Mouse (Mus musculus) lung, embryonic 16.5 days (tissue): ENCODE results near the gene Rasal1. TPM values are rescaled to one million over a fixed set of nuclear protein-coding genes. Genes with fewer than 3 reads are reported as not detected.

Experiments
- ATAC-seq: fragments of 200-750 bp; cut with Nextera tagmentation; 2 replicates; pipeline ENCODE4 v1.8.0; 2017; ENCODE audit warnings: low read depth, mild to moderate bottlenecking, moderate library complexity
- H3K27ac ChIP-seq: fragments of 300-500 bp; sonication (generic); 2 replicates; pipeline ENCODE4 v1.5.1; 2014; ENCODE audit warnings: mild to moderate bottlenecking, control low read depth, low read length
- H3K27me3 ChIP-seq: fragments of 300-500 bp; sonication (generic); 2 replicates; pipeline ENCODE4 v1.6.1; 2014; ENCODE audit warnings: low read depth, low read length, mixed read lengths; ENCODE audit not compliant: control insufficient read depth, insufficient read depth
- H3K36me3 ChIP-seq: fragments of 300-500 bp; sonication (generic); 2 replicates; pipeline ENCODE4 v1.6.1; 2014; ENCODE audit warnings: low read length; ENCODE audit not compliant: control insufficient read depth, insufficient read depth
- H3K4me1 ChIP-seq: fragments of 300-500 bp; sonication (generic); replicated peaks from 2 replicates; pipeline ENCODE4 v1.6.1; 2014; ENCODE audit warnings: low read length, mixed read lengths; ENCODE audit not compliant: control insufficient read depth, insufficient read depth
- H3K4me2 ChIP-seq: fragments of 300-500 bp; sonication (generic); 2 replicates; pipeline ENCODE4 v1.6.1; 2014; ENCODE audit warnings: low read depth, low read length, control low read depth
- H3K4me3 ChIP-seq: fragments of 300-500 bp; sonication (generic); 2 replicates; pipeline ENCODE4 v1.5.1; 2014; ENCODE audit warnings: mild to moderate bottlenecking, low read length, control low read depth
- H3K9ac ChIP-seq: fragments of 300-500 bp; sonication (generic); 2 replicates; pipeline ENCODE4 v1.6.1; 2014; ENCODE audit warnings: low read length, control low read depth
- H3K9me3 ChIP-seq: fragments of 300-500 bp; sonication (generic); 2 replicates; pipeline ENCODE4 v1.6.1; 2016; ENCODE audit warnings: low read length; ENCODE audit not compliant: control insufficient read depth
- WGBS: fragments of 180-500 bp; shearing (Covaris S2); extraction: QIAGEN DNeasy Blood & Tissue Kit; methylation state at CpG from one replicate; pipeline ENCODE4 v1.1.7; 2014; 5-methylcytosine and 5-hydroxymethylcytosine counted together
- polyA plus RNA-seq: library from polyadenylated mRNA; unstranded; fragments of >200 nt; fragmentation: Nextera tagmentation; extraction: Ambion mirVana; gene quantifications from 2 replicates; pipeline ENCODE4 v1.2.1, GENCODE M21; 2015

The Rasal1 gene
- polyA plus RNA-seq, 1 experiment from 2014 or later: 0.44 TPM

- WGBS: 64% methylated on average over 4 of the region's 4 CpGs
- H3K4me1 ChIP-seq: peaks cover 9% of the 10 kb centered on the region
Observed at GRCm38 (mm10) chr5:120647361-120647760, 1.3 kb upstream of the Rasal1 start.

GRCm38 (mm10) chr5:120647814-120648491 is 659 bp upstream of the Rasal1 start:
- Histone ChIP-seq H3K4me2 (peak overlapping the region; percentile 54; the same call in 1 of the 2 replicates), H3K4me3 (no peak overlapping the region), H3K27me3 (peaks cover 32% of the 10 kb centered on the region), H3K4me1 (peaks cover 9% of the 10 kb centered on the region), H3K9ac (no peak overlapping the region), H3K9me3 (no peaks in the 10 kb centered on the region), H3K36me3 (no peaks in the 10 kb centered on the region), H3K27ac (no peak overlapping the region)
- ATAC-seq: no peak
- WGBS: 29% methylated on average over 12 of the region's 12 CpGs

More at GRCm38 (mm10) chr5:120647361-120647760, 1.3 kb upstream of the Rasal1 start:
- Histone ChIP-seq H3K4me3 (no peak overlapping the region), H3K27ac (no peak overlapping the region), H3K9ac (no peak overlapping the region), H3K36me3 (no peaks in the 10 kb centered on the region), H3K27me3 (peaks cover 32% of the 10 kb centered on the region), H3K9me3 (no peaks in the 10 kb centered on the region), H3K4me2 (no peak overlapping the region)
- no peak for ATAC-seq

GRCm38 (mm10) chr5:120649374-120649933 is 842 bp downstream of the Rasal1 start:
- WGBS: 6% methylated on average over 19 of the region's 21 CpGs
- Histone ChIP-seq H3K27me3 (peaks cover 32% of the 10 kb centered on the region), H3K4me3 (peak overlapping the region; percentile 37), H3K4me2 (peak overlapping the region; percentile 54), H3K27ac (no peak overlapping the region), H3K4me1 (peaks cover 9% of the 10 kb centered on the region), H3K9ac (no peak overlapping the region), H3K36me3 (no peaks in the 10 kb centered on the region), H3K9me3 (no peaks in the 10 kb centered on the region)
- no peak; the same call in 1 of the 2 replicates for ATAC-seq

- no peak for ATAC-seq
- Histone ChIP-seq H3K9me3 (no peaks in the 10 kb centered on the region), H3K36me3 (no peaks in the 10 kb centered on the region), H3K27ac (no peak overlapping the region), H3K4me2 (no peak overlapping the region), H3K9ac (no peak overlapping the region), H3K4me3 (no peak overlapping the region), H3K4me1 (peaks cover 9% of the 10 kb centered on the region), H3K27me3 (peaks cover 32% of the 10 kb centered on the region)
- 20% methylated on average over 13 of the region's 13 CpGs for WGBS
Observed at GRCm38 (mm10) chr5:120649938-120650337, 1.3 kb downstream of the Rasal1 start.

GRCm38 (mm10) chr5:120651230-120651629 is 2.6 kb downstream of the Rasal1 start:
- H3K27me3 ChIP-seq: peaks cover 32% of the 10 kb centered on the region
- H3K4me3 ChIP-seq: no peak overlapping the region
- no peak for ATAC-seq
- no peak overlapping the region for H3K27ac ChIP-seq
- no peak overlapping the region for H3K9ac ChIP-seq
- no peak overlapping the region for H3K4me2 ChIP-seq
- no peaks in the 10 kb centered on the region for H3K36me3 ChIP-seq
- no peaks in the 10 kb centered on the region for H3K9me3 ChIP-seq
- WGBS: 17% methylated on average over 5 of the region's 5 CpGs
- peaks cover 9% of the 10 kb centered on the region for H3K4me1 ChIP-seq

GRCm38 (mm10) chr5:120652915-120653701 is 4.5 kb downstream of the Rasal1 start:
- peaks cover 9% of the 10 kb centered on the region for H3K4me1 ChIP-seq
- H3K4me2 ChIP-seq: no peak overlapping the region
- H3K4me3 ChIP-seq: no peak overlapping the region
- H3K27me3 ChIP-seq: peaks cover 27% of the 10 kb centered on the region
- no peaks in the 10 kb centered on the region for H3K9me3 ChIP-seq
- no peaks in the 10 kb centered on the region for H3K36me3 ChIP-seq
- 72% methylated on average over 28 of the region's 28 CpGs for WGBS
- no peak overlapping the region for H3K27ac ChIP-seq
- no peak for ATAC-seq
- H3K9ac ChIP-seq: no peak overlapping the region

GRCm38 (mm10) chr5:120653873-120654272 is 5.3 kb downstream of the Rasal1 start:
- peaks cover 5% of the 10 kb centered on the region for H3K4me1 ChIP-seq
- no peak for ATAC-seq
- H3K9me3 ChIP-seq: no peaks in the 10 kb centered on the region
- WGBS: 89% methylated on average over 2 of the region's 2 CpGs
- H3K27me3 ChIP-seq: peaks cover 20% of the 10 kb centered on the region
- H3K4me2 ChIP-seq: no peak overlapping the region
- H3K9ac ChIP-seq: no peak overlapping the region
- H3K27ac ChIP-seq: no peak overlapping the region
- H3K36me3 ChIP-seq: no peaks in the 10 kb centered on the region
- H3K4me3 ChIP-seq: no peak overlapping the region

- no peak overlapping the region for H3K4me2 ChIP-seq
- H3K4me1 ChIP-seq: no peaks in the 10 kb centered on the region
- no peaks in the 10 kb centered on the region for H3K36me3 ChIP-seq
- no peaks in the 10 kb centered on the region for H3K9me3 ChIP-seq
- H3K27ac ChIP-seq: no peak overlapping the region
- peaks cover under 1% of the 10 kb centered on the region; the same call in 1 of the 2 replicates for H3K27me3 ChIP-seq
- WGBS: 56% methylated on average over 12 of the region's 12 CpGs
- ATAC-seq: peak; percentile 79
- H3K9ac ChIP-seq: no peak overlapping the region
- no peak overlapping the region for H3K4me3 ChIP-seq
Observed at GRCm38 (mm10) chr5:120656281-120656751, 7.7 kb downstream of the Rasal1 start.

GRCm38 (mm10) chr5:120660816-120661215 is 12.2 kb downstream of the Rasal1 start:
- no peak overlapping the region for H3K9ac ChIP-seq
- 53% methylated on average over 5 of the region's 5 CpGs for WGBS
- H3K27me3 ChIP-seq: no peaks in the 10 kb centered on the region
- no peak overlapping the region for H3K4me2 ChIP-seq
- no peak overlapping the region for H3K4me3 ChIP-seq
- H3K4me1 ChIP-seq: no peaks in the 10 kb centered on the region
- no peaks in the 10 kb centered on the region for H3K36me3 ChIP-seq
- ATAC-seq: no peak
- H3K27ac ChIP-seq: no peak overlapping the region
- H3K9me3 ChIP-seq: no peaks in the 10 kb centered on the region
